Mouse (Mus musculus) splenic B cell, adult 2 months (primary cell): ENCODE results near the gene Sh3glb1.

Experiments
- DNase-seq: peaks from one replicate; pipeline ENCODE4 v3.0.0-alpha.2; 2011; ENCODE audit warnings: low read depth, low spot score
- H3K27me3 ChIP-seq: 2 replicates; pipeline ENCODE4 v1.6.1; 2012; ENCODE audit warnings: mild to moderate bottlenecking, low read length, moderate library complexity, mixed read lengths; ENCODE audit not compliant: control insufficient read depth, poor library complexity, insufficient read depth, severe bottlenecking
- H3K36me3 ChIP-seq: 2 replicates; pipeline ENCODE4 v1.6.1; 2012; ENCODE audit warnings: mild to moderate bottlenecking, low read length, moderate library complexity, mixed read lengths; ENCODE audit not compliant: control insufficient read depth, poor library complexity, insufficient read depth, severe bottlenecking

Sh3glb1 gene

GRCm38 (mm10) chr3:144721077-144721859 is 1.1 kb upstream of the Sh3glb1 start:
- no peak for DNase-seq
- H3K27me3 ChIP-seq = no peaks in the 10 kb centered on the region
- no peaks in the 10 kb centered on the region for H3K36me3 ChIP-seq

- H3K36me3 ChIP-seq = no peaks in the 10 kb centered on the region
- peak; percentile 80 for DNase-seq
- no peaks in the 10 kb centered on the region for H3K27me3 ChIP-seq
These were observed 841 bp downstream of the Sh3glb1 start for GRCm38 (mm10) chr3:144719088-144719900.

DNA sequence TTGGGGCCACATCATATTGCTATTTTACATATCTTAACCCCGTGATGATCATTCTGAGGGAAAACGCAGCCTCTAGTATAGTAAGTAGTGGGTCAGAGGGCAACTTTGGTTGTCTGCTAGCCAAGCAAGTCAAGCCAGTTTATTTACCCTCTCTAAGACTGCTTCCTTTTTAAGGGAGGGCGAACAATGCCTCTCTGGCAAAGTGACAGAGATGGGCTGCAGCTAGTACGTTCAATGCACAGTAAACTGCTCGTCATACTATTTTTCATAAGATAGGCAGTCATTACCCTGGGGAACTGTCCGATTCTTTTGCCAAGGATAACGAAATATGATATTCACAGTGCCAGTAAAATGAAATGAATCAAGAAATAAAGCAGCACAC is 1.4 kb downstream of the Sh3glb1 start:
- no peaks in the 10 kb centered on the region for H3K27me3 ChIP-seq
- no peaks in the 10 kb centered on the region for H3K36me3 ChIP-seq
- no peak for DNase-seq

- no peak for DNase-seq
- no peaks in the 10 kb centered on the region for H3K27me3 ChIP-seq
These were observed 2.3 kb downstream of the Sh3glb1 start for GRCm38 (mm10) chr3:144717835-144718234.

GRCm38 (mm10) chr3:144717121-144717520 is 3.0 kb downstream of the Sh3glb1 start:
- H3K36me3 ChIP-seq = no peaks in the 10 kb centered on the region
- no peak for DNase-seq
- H3K27me3 ChIP-seq = no peaks in the 10 kb centered on the region

More at GRCm38 (mm10) chr3:144717835-144718234, 2.3 kb downstream of the Sh3glb1 start:
- no peaks in the 10 kb centered on the region for H3K36me3 ChIP-seq

GRCm38 (mm10) chr3:144715901-144716300 is 4.2 kb downstream of the Sh3glb1 start:
- no peaks in the 10 kb centered on the region for H3K27me3 ChIP-seq
- no peaks in the 10 kb centered on the region; the same call in 1 of the 2 replicates for H3K36me3 ChIP-seq
- DNase-seq = peak; percentile 78

DNA sequence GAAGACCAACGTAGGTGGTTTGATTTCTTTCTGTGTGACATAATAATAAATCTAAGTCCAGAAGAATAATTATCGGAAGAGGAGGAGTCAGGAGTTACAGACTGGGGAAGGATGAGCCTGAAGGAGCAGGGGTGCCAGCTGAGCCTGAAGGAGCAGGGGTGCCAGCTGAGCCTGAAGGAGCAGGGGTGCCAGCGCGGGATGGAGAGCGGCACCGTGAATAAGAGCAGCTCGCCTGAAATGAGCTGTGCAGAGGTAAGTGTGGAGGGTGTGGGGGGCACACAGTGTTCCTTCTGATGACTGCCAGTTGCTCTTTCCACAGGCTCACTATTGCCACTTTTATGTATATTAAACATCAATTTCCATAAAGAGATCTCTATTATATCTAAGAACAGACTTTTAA is 5.1 kb downstream of the Sh3glb1 start:
- Histone ChIP-seq H3K27me3 (no peaks in the 10 kb centered on the region), H3K36me3 (no peaks in the 10 kb centered on the region; the same call in 1 of the 2 replicates)
- DNase-seq = no peak

DNA sequence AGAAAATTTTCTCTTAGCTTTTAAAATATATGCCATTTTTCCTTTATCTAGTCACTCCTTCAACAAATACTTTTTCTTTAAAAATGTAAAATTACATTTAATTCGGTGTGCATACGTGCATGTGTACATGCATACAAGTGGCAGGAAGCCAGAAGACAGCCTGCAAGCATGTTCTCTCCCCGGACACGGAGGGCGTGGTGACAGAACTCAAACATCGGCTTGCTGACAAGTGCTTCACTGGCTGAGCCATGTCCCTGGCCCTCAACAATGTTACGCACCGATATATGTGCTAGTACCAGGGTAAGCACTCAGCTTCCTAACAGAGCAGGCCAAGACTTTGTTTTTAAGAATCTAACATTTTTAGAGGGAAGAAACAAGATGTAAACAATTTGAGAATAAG is 5.5 kb downstream of the Sh3glb1 start:
- DNase-seq = no peak
- H3K27me3 ChIP-seq = no peaks in the 10 kb centered on the region
- H3K36me3 ChIP-seq = no peaks in the 10 kb centered on the region; the same call in 1 of the 2 replicates

DNA sequence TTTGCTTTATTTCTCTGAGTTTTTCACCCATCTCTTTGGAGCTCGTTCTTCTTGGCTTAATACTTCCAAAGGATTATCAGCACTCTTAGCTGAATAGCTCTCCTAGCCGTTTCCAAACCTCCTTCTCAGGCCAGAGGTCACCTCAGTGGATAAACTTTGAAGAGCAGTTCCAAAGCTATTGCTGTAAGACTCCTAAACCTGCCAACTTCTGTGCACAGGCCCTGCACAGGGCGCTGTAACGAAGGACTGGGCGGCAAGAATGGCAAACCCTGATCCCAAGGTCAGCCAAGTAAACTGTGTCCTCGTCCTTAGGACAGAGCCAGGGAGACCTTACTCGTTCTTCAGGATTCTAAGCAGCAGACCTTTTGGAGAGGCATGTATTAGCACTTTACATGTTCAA is 6.0 kb downstream of the Sh3glb1 start:
- H3K36me3 ChIP-seq = peaks cover 2% of the 10 kb centered on the region; the same call in 1 of the 2 replicates
- DNase-seq = no peak
- no peaks in the 10 kb centered on the region for H3K27me3 ChIP-seq

GRCm38 (mm10) chr3:144711607-144712206 is 8.4 kb downstream of the Sh3glb1 start:
- peaks cover 5% of the 10 kb centered on the region for H3K36me3 ChIP-seq
- DNase-seq = no peak
- no peaks in the 10 kb centered on the region for H3K27me3 ChIP-seq

DNA sequence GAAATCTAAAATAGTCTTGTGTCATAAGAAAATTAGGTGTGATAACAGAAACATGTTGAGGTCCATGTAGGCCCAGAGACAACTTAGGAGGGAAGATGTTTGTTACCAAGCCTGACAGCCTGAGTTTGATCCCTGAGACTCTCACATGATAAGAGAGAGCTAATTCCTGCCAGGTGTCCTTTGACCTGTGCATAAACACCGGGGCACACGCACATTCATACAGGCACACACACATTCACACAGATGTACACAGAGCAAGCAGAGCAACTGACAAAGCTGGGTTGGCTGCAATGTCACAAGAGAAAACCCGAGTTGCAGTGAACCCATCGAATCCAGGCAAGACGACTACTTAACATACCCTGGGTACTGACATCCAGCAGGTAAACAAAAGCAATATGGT is 11.5 kb downstream of the Sh3glb1 start:
- H3K36me3 ChIP-seq = peaks cover 5% of the 10 kb centered on the region
- H3K27me3 ChIP-seq = no peaks in the 10 kb centered on the region
- no peak for DNase-seq

DNA sequence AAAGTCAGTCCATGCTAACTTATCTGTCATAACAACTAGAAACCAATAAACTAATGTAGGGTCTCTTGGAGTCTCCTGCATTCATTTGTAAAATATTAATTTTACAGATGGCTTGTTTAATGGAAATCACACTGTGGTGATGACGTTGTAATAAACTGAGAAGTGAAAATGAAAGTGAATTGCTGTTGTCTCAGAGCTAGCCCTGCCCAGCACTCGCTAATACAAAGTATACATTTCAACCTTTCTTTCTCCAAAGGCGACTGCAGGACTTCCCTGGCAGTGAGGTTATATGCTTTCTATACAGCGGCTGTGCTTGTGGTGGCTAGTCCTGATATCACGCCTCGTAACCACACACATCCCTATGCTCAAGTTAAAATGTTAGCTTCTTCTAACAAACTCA is 16.2 kb downstream of the Sh3glb1 start:
- H3K36me3 ChIP-seq = peaks cover 6% of the 10 kb centered on the region
- no peaks in the 10 kb centered on the region for H3K27me3 ChIP-seq
- DNase-seq = peak; percentile 60

- H3K27me3 ChIP-seq = no peaks in the 10 kb centered on the region
- no peak for DNase-seq
- H3K36me3 ChIP-seq = peaks cover 7% of the 10 kb centered on the region; the same call in 1 of the 2 replicates
These were observed 21.2 kb downstream of the Sh3glb1 start for GRCm38 (mm10) chr3:144698790-144699433.

GRCm38 (mm10) chr3:144697942-144698341 is 22.2 kb downstream of the Sh3glb1 start:
- Histone ChIP-seq H3K36me3 (peaks cover 11% of the 10 kb centered on the region), H3K27me3 (no peaks in the 10 kb centered on the region)
- DNase-seq = no peak
